Mouse (Mus musculus) heart, postnatal 0 days (tissue): ENCODE data around the gene Fes.

Experiments
- CTCF ChIP-seq: IDR thresholded peaks from 2 replicates; pipeline ENCODE4 v1.5.1; 2016; ENCODE audit warnings: antibody characterized with exemption, control low read depth, low read depth
- EP300 ChIP-seq: IDR thresholded peaks from 2 replicates; pipeline ENCODE4 v1.6.1; 2016; ENCODE audit warnings: antibody characterized with exemption, low read depth

GRCm38 (mm10) chr7:80397986-80398385 lies 10.2 kb upstream of the Fes start:
- TF ChIP-seq CTCF (no peak), EP300 (no peak)
